Mouse (Mus musculus): ENCODE measurements at regions not wholly inside any gene's neighbourhood (a gene's known extent, or its start where the extent isn't known, plus 50 kb on each side); places are given as distances from the start of the nearest gene placed in this dataset.

DNA sequence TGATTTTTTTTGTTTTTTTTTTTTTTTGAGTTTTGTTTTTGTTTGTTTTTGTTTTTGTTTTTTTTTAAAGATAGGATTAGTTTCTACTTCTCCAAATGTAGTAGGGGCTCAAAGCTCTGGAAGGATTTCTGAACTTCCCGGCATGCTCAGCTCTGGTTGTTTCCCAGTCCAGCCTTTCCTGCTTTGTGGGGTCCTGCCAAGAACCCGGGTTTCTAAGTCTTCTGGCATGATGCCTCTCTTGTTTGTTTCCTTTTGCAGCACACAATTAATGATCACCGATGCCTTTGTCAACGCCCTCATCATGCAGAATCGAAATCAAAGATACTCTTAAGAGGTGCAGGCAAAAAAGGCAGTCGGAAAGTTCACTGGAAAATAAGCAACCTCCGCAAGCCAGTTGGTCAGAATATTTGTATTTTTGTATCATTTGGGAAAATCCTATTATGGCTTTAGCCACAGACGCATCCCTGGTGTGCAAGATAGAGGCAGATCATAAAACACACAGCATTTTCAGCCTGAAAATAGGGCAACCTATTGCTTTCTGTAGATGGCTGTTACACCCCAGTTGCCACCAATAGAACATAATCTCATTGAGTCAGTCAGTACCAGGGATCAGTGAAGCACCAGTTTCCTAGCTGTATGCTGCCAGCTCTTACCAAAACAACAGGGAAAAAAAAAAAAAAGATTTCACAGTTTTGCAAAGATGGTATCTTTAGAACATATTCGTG, 526.6 kb downstream of the Ofcc1 start:
- H3K4me1 ChIP-seq (ENCODE audit: control insufficient read depth, insufficient read depth, low read length) = no peaks in the 10 kb centered on the region
- H3K27ac ChIP-seq (ENCODE audit: insufficient read depth, low read depth, low read length) = no peak overlapping the region
- 20% methylated on average over 9 of the region's 9 CpGs for WGBS
- TF ChIP-seq POLR2A (IDR thresholded peaks at IDR 0.05; ENCODE audit: insufficient read depth, low read depth, low read length) = no peak
- no peak for TF ChIP-seq CTCF (IDR thresholded peaks at IDR 0.05; ENCODE audit: insufficient read depth, low read depth, low read length)
- no peak overlapping the region for H3K4me3 ChIP-seq (ENCODE audit: insufficient read depth, low read depth, low read length)

DNA sequence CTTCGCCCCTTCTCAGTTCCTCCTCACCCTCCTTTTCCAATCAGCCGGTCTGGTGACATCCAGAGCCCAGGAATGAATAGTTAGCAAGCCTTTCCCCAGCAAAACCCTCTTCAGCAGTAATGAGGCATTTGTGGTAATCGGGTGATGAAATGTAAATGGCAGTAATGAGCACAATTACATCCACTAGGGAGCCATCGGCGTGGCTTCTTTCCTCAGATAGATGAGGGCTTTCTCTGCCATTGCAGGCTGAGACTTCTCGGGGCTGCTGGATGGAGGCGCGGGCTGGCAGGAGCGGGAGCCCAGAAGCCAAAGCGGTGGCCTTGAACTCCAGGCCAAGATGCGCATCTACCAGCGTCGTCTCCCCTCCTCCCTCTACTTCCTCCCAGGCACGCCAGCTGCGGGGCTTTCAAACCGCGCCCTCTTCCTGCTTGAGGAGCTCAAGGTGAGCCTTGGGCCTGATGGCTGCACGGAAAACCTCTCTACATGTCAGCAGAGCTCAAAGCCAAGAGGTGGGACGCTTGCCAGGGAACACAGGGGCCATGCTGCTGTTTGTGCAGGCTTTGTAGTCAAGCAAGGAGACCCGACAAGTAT, 537.2 kb downstream of the Ofcc1 start:
- H3K4me3 ChIP-seq (ENCODE audit: insufficient read depth, low read depth, low read length) = peak overlapping the region; percentile 14; the same call in 1 of the 2 replicates
- TF ChIP-seq POLR2A (IDR thresholded peaks at IDR 0.05; ENCODE audit: insufficient read depth, low read depth, low read length) (no peak), CTCF (IDR thresholded peaks at IDR 0.05; ENCODE audit: insufficient read depth, low read depth, low read length) (no peak)
- WGBS = 10% methylated on average over 20 of the region's 20 CpGs
- H3K27ac ChIP-seq (ENCODE audit: insufficient read depth, low read depth, low read length) = no peak overlapping the region
- peaks cover 5% of the 10 kb centered on the region for H3K4me1 ChIP-seq (ENCODE audit: control insufficient read depth, insufficient read depth, low read length)

- TF ChIP-seq CTCF (IDR thresholded peaks at IDR 0.05; ENCODE audit: insufficient read depth, low read depth, low read length) = no peak
- no peak for TF ChIP-seq POLR2A (IDR thresholded peaks at IDR 0.05; ENCODE audit: insufficient read depth, low read depth, low read length)
- 28% methylated on average over 15 of the region's 15 CpGs for WGBS
- no peak overlapping the region for H3K27ac ChIP-seq (ENCODE audit: insufficient read depth, low read depth, low read length)
Observed at GRCm38 (mm10) chr13:39823346-39823954, 537.8 kb downstream of the Ofcc1 start.

DNA sequence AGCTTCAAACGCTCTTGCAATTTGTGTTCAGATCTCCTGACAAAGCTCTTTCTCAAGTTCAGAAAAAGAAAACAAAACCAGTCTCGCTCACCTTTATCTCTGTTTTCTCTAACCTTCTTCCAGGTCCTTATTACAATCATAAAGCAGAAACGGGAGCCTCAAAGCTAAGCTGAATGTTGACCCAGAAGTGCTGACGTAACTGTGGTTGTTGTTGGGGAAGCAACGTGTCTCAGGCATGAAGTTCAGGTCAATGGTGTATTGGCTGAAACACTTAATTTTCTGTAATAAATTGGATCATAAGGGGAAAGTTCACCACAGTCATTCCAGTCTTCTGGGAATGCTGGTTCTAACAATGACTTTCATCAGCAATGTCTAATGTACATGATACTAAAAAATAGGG, 586.7 kb downstream of the Ofcc1 start:
- H3K4me1 ChIP-seq (ENCODE audit: control insufficient read depth, insufficient read depth, low read length) = peaks cover 3% of the 10 kb centered on the region; the same call in 1 of the 2 replicates
- TF ChIP-seq CTCF (IDR thresholded peaks at IDR 0.05; ENCODE audit: insufficient read depth, low read depth, low read length) (no peak), POLR2A (IDR thresholded peaks at IDR 0.05; ENCODE audit: insufficient read depth, low read depth, low read length) (no peak)
- no peak overlapping the region for H3K27ac ChIP-seq (ENCODE audit: insufficient read depth, low read depth, low read length)
- WGBS = 30% methylated on average over 5 of the region's 5 CpGs
- no peak overlapping the region for H3K4me3 ChIP-seq (ENCODE audit: insufficient read depth, low read depth, low read length)

More at GRCm38 (mm10) chr13:39823346-39823954, 537.8 kb downstream of the Ofcc1 start:
- peaks cover 5% of the 10 kb centered on the region for H3K4me1 ChIP-seq (ENCODE audit: control insufficient read depth, insufficient read depth, low read length)
- H3K4me3 ChIP-seq (ENCODE audit: insufficient read depth, low read depth, low read length) = no peak overlapping the region

DNA sequence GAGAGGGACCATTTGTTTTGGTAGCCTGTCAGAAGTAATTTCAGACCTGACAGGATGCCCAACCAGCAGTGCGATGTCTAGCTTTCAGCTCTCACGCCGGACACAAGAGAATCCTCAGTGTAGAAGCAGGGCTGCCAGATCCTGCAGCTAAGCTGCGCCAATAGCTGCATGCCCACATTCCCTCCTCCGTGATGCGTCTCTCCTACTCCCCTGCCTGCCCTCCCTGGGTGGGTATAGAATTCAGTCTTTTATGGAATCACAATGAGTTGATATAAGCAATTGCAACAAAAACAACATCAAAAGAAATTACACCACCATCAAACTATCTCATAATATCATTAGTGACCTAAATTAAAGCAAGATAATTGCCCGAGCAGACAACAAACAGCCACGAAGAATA, 587.1 kb downstream of the Ofcc1 start:
- TF ChIP-seq POLR2A (IDR thresholded peaks at IDR 0.05; ENCODE audit: insufficient read depth, low read depth, low read length) = no peak
- no peak for TF ChIP-seq CTCF (IDR thresholded peaks at IDR 0.05; ENCODE audit: insufficient read depth, low read depth, low read length)
- Histone ChIP-seq H3K4me1 (ENCODE audit: control insufficient read depth, insufficient read depth, low read length) (peaks cover 3% of the 10 kb centered on the region; the same call in 1 of the 2 replicates), H3K4me3 (ENCODE audit: insufficient read depth, low read depth, low read length) (no peak overlapping the region), H3K27ac (ENCODE audit: insufficient read depth, low read depth, low read length) (no peak overlapping the region)
- 15% methylated on average over 8 of the region's 8 CpGs for WGBS

- 33% methylated on average over 4 of the region's 4 CpGs for WGBS
- TF ChIP-seq CTCF (IDR thresholded peaks at IDR 0.05; ENCODE audit: insufficient read depth, low read depth, low read length) (no peak), POLR2A (IDR thresholded peaks at IDR 0.05; ENCODE audit: insufficient read depth, low read depth, low read length) (no peak)
- Histone ChIP-seq H3K4me3 (ENCODE audit: insufficient read depth, low read depth, low read length) (no peak overlapping the region), H3K27ac (ENCODE audit: insufficient read depth, low read depth, low read length) (no peak overlapping the region), H3K4me1 (ENCODE audit: control insufficient read depth, insufficient read depth, low read length) (peaks cover 3% of the 10 kb centered on the region; the same call in 1 of the 2 replicates)
Observed at GRCm38 (mm10) chr13:39769228-39769627, 592.0 kb downstream of the Ofcc1 start.

DNA sequence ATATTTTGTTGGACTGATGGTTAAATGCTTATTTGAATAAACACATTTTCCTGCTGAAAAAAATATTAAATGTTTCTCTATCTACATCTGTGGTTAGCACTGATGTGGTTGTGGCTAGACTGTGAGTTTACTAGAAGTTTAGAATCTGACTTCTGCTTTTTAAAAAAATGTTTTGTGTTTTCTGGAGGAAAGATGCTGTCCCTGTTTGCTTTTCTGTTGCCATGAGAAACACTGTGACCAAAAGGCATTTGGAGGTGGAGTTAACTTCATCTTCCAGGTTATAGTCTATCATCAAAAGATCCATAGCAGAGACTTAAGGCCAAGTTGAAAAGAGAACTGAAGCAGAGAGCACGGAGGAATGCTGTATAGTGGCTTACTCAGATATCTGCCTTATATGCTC, 594.4 kb downstream of the Ofcc1 start:
- TF ChIP-seq CTCF (IDR thresholded peaks at IDR 0.05; ENCODE audit: insufficient read depth, low read depth, low read length) (no peak), POLR2A (IDR thresholded peaks at IDR 0.05; ENCODE audit: insufficient read depth, low read depth, low read length) (no peak)
- no peak overlapping the region for H3K4me3 ChIP-seq (ENCODE audit: insufficient read depth, low read depth, low read length)
- 93% methylated on average over 1 of the region's 1 CpGs for WGBS
- no peak overlapping the region for H3K27ac ChIP-seq (ENCODE audit: insufficient read depth, low read depth, low read length)
- H3K4me1 ChIP-seq (ENCODE audit: control insufficient read depth, insufficient read depth, low read length) = no peaks in the 10 kb centered on the region
